Mouse (Mus musculus) heart, postnatal 0 days (tissue): ENCODE results near the gene Cdx4.

Experiments
- CTCF ChIP-seq: IDR thresholded peaks from 2 replicates; pipeline ENCODE4 v1.5.1; 2016; ENCODE audit warnings: antibody characterized with exemption, control low read depth, low read depth
- EP300 ChIP-seq: IDR thresholded peaks from 2 replicates; pipeline ENCODE4 v1.6.1; 2016; ENCODE audit warnings: antibody characterized with exemption, low read depth

DNA sequence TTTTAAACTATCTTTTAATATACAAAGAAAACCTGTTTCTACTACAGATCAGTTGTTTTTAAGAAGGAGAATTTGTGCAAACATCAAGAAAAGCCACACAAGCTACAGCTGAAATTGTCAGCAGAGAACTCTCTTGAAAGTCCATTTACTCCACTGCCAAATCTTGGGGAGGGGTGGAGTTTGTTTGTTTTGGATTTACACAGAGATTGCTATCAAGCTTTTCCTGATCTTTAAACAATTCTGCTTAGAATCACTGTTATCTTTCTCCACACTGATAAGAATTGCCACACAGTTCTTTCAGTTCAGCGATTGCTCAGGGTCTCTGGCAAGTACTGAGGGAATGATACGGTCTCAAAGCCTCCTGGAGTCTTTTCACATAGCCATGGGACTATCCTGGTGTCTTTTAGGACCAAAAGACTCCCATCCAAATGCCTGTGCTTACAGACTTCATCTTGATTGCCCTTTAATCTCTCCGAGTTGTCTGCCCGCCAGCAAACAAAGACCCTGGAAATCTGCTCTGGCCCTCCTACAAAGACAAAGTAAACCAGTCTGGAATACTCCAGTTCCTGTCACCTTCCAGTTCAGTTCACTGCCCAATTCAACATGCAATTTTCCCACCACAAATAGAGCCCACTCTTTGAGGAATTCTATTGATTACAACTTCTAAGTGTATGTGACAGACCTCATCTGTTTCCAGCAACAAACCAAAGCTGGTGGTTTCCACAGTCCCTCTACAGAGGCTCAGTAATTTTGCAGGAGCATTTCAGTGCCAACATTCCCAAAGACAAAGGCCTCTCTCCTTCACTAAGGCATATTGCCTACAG lies 34.1 kb upstream of the Cdx4 start:
- TF ChIP-seq CTCF (no peak), EP300 (no peak)
